Mouse (Mus musculus) MN1 (cell line): ENCODE results near the gene Gm2564.
"Not testable (repeated sequence)": the region's sequence is repeated elsewhere in the genome, so short reads cannot be mapped to it uniquely, and the experiment has no call there.

Experiments
- DNase-seq: peaks from one replicate; pipeline ENCODE4 v3.0.0-alpha.2; 2016; ENCODE audit warnings: low spot score

The Gm2564 gene

GRCm38 (mm10) chr4:42629419-42629818 is at the start of gene Gm2564:
Gene Gm2564, plus strand, starts transcription at chr4:42629719.
- DNase-seq = not testable (repeated sequence)

GRCm38 (mm10) chr4:42611895-42612294 is 17.6 kb upstream of the Gm2564 start, which contains the start of gene Gm10591:
Gene Gm10591, plus strand, starts transcription at chr4:42612195.
- not testable (repeated sequence) for DNase-seq

- not testable (repeated sequence) for DNase-seq
Observed at GRCm38 (mm10) chr4:42654951-42655350, 25.4 kb downstream of the Gm2564 start, which contains the start of gene Ccl27b. Gene Ccl27b, plus strand, starts transcription at chr4:42655251.

- DNase-seq = not testable (repeated sequence)
Observed at GRCm38 (mm10) chr4:42661793-42662192, 32.3 kb downstream of the Gm2564 start, which contains the start of gene Il11ra2. Gene Il11ra2, minus strand, starts transcription at chr4:42661893.

- not testable (repeated sequence) for DNase-seq
Observed at GRCm38 (mm10) chr4:42675415-42675814, 45.9 kb downstream of the Gm2564 start.

- not testable (repeated sequence) for DNase-seq
Observed at GRCm38 (mm10) chr4:42679365-42679764, 49.8 kb downstream of the Gm2564 start.

GRCm38 (mm10) chr4:42680374-42681356 is 51.1 kb downstream of the Gm2564 start:
- not testable (repeated sequence) for DNase-seq
